Mouse (Mus musculus) Patski (cell line): ENCODE data around the gene Spock2. TPM values are rescaled to one million over a fixed set of nuclear protein-coding genes. Genes with fewer than 3 reads are reported as not detected.

ENCODE experiments used
- ATAC-seq: fragments of 100-300 bp; one replicate; pipeline ENCODE4 v1.8.0; 2021
- CTCF ChIA-PET: fragments of 350-600 bp; sonication (Branson Sonifier 250); formaldehyde crosslinking; loops from one replicate; lab custom pipeline; 2022; ENCODE audit warnings: inconsistent platforms; lab: Charles Lee
- POLR2A ChIA-PET: fragments of 350-600 bp; sonication (Branson Sonifier 250); formaldehyde crosslinking; loops from one replicate; lab custom pipeline; 2022; ENCODE audit warnings: antibody characterized with exemption, inconsistent platforms; lab: Charles Lee
- DNase-seq: peaks from one replicate; pipeline ENCODE4 v3.0.0-alpha.2; 2011; ENCODE audit warnings: low read depth, low spot score
- H3K27me3 ChIP-seq: fragments of 371-371 bp; one replicate; pipeline ENCODE4 v1.5.1; 2021
- CTCF ChIP-seq: fragments of 100-300 bp; IDR thresholded peaks from one replicate; pipeline ENCODE4 v1.5.1; 2021
- in situ Hi-C: fragments of 300-500 bp; cut with MboI; formaldehyde crosslinking; loops from 3 replicates; pipeline ENCODE4 v1.11.1; 2018; ENCODE audit warnings: low pct_unique_long_range_greater_than_20kb, mixed read lengths
- polyA plus RNA-seq: library from polyadenylated mRNA; unstranded; gene quantifications from one replicate; pipeline ENCODE4 v1.2.3, GENCODE M21; 2021

Gene Spock2
- polyA plus RNA-seq, 1 experiment from 2014 or later: 0.08 TPM

DNA sequence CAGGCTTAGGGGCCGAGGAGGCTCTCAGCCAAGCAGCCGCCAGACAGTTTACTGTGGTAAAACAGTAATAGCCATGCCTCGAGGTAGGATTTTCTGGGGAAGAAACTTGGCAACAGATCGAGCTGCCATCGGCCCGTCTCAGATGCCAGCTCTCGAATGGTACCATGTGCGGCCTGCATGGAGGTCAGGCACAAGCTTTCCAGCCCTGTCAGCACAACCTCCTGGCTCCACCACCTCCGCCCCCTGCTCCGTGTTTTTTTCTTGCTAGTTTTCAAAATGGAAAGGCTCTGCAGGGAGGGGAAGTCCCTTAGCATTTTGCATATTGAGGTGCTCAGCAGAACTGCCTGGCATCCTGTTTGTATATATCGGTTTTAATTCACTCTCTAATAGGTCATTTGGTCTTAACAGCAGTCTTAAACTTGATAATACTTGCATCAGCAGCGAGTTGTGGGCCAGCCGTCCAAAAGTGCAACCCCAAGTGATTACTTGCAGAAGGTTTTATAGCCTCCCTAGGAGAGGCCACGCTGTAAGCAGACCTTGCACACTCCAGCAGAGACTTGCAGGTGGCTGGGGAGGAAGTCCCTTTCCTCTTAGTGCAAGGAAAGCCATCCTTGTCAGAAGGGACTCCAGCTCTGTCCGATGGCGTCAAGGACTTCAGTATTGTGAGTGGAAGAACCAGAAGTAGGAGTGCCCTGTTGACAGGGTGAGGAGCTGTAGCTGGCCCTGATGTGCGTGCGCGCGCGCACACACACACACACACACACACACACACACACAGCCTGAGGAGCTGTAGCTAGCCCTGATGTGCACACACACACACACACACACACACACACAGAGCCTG lies 24.8 kb upstream of the Spock2 start:
- no peaks in the 10 kb centered on the region for H3K27me3 ChIP-seq
- DNase-seq (peak; percentile 65), ATAC-seq (peak; percentile 48)
- ChIA-PET POLR2A (no interaction called here), CTCF (interaction anchor here (0.6 to 2.2 kb wide), 2 partner anchors 10 to 14 kb away, joined by 3 to 7 read pairs; no protein-coding TSS in a partner anchor)
- in situ Hi-C loops: no loop called here
- no peak for TF ChIP-seq CTCF

DNA sequence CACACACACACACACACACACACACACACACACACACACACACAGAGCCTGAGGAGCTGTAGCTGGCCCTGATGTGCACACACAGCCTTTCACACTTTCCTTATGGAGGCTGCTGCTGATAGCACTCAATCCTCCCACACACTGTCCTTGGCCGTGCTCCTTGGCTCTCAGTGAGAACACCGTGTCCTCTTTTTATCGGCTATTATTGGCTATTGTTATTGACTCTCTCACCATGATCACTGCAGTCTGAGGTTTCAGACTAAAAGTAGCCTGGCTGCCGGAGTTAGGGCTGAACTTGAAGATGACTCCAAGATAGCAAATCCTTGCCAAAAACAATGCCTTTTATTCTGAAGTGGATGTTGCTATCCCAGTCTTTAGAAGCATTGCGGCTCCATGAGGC lies 24.1 kb upstream of the Spock2 start:
- ChIA-PET POLR2A (no interaction called here), CTCF (interaction anchor here (2.2 kb wide), 1 partner anchor 15 kb away, joined by 7 read pairs; no protein-coding TSS in a partner anchor)
- DNase-seq (no peak), ATAC-seq (no peak)
- in situ Hi-C loops: no loop called here
- TF ChIP-seq CTCF: no peak
- no peaks in the 10 kb centered on the region for H3K27me3 ChIP-seq

GRCm38 (mm10) chr10:60084065-60084464 lies 22.0 kb upstream of the Spock2 start:
- no peak for TF ChIP-seq CTCF
- ATAC-seq (no peak), DNase-seq (no peak)
- in situ Hi-C loops: no loop called here
- no peaks in the 10 kb centered on the region for H3K27me3 ChIP-seq
- ChIA-PET CTCF (interaction anchor here (1.8 kb wide), 1 partner anchor 9 kb away, joined by 3 read pairs; no protein-coding TSS in a partner anchor), POLR2A (no interaction called here)

- POLR2A ChIA-PET: no interaction called here
- no peak for TF ChIP-seq CTCF
- ATAC-seq (no peak), DNase-seq (no peak)
- in situ Hi-C loops: no loop called here
- CTCF ChIA-PET: interaction anchor here (1.1 kb wide), 1 partner anchor 8 kb away, joined by 3 read pairs; no protein-coding TSS in a partner anchor
- H3K27me3 ChIP-seq: no peaks in the 10 kb centered on the region
These were observed 13.7 kb upstream of the Spock2 start for GRCm38 (mm10) chr10:60092311-60092710.

- no peak for TF ChIP-seq CTCF
- CTCF ChIA-PET: no interaction called here
- POLR2A ChIA-PET: no interaction called here
- no peak for DNase-seq
- in situ Hi-C loops: no loop called here
- no peaks in the 10 kb centered on the region for H3K27me3 ChIP-seq
- ATAC-seq: no peak
These were observed 12.3 kb upstream of the Spock2 start for GRCm38 (mm10) chr10:60093751-60094150.

DNA sequence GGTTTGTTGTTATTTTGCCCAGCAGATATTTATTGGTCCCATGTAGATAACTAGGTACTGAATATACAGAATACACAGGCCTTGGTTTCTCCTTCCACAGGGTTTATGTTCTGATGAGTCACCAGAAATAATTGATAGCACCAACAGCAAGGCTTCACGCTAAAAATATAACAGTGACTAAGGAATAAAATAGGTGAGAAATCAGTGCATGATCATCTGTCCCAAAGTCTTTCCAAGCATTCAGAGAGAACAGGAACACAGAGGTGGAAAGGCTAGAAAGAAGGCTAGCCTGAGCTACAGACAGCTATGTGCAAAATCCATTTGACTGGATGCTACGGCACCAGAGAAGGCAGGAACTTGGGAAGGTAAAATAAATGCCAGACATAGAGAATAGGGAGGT lies 10.5 kb upstream of the Spock2 start:
- ChIA-PET CTCF (interaction anchor here (2.1 kb wide), 1 partner anchor 9 kb away, joined by 7 read pairs; no protein-coding TSS in a partner anchor), POLR2A (interaction anchor here (1.1 to 1.2 kb wide), 2 partner anchors 20 to 48 kb away, joined by 3 read pairs; no protein-coding TSS in a partner anchor)
- in situ Hi-C loops: no loop called here

DNA sequence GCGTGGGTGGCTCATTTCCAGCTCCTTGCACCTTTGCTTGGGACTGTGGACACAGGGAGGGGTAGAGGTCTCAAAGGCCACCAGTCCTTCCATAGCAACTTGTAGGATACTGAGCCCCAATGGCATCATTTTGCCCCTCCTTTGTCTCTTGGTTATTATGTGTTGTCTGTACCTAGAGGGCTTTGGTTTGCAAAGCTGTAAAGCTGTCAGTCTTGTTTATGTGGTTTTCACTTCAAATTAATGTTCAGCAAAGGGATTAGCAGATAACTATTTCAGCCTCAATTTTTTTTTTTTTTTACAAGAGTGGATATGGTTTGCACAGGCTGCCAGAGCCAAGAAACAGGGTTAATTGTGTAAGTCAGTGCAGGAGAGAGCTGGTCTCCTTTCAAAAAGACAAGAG lies 9.7 kb upstream of the Spock2 start:
- DNase-seq: peak; percentile 51
- no peak for TF ChIP-seq CTCF
- no peaks in the 10 kb centered on the region for H3K27me3 ChIP-seq
- CTCF ChIA-PET: interaction anchor here (0.8 to 2.1 kb wide), 2 partner anchors 10 to 72 kb away, joined by 3 to 7 read pairs; no protein-coding TSS in a partner anchor
- POLR2A ChIA-PET: interaction anchor here (0.7 to 1.2 kb wide), 4 partner anchors 19 to 456 kb away, joined by 3 to 4 read pairs (median 3); no protein-coding TSS in a partner anchor
- peak; percentile 31 for ATAC-seq
- in situ Hi-C loops: no loop called here

More for the DNA sequence above, 10.5 kb upstream of the Spock2 start:
- ATAC-seq (no peak), DNase-seq (no peak)
- TF ChIP-seq CTCF: no peak
- H3K27me3 ChIP-seq: no peaks in the 10 kb centered on the region

- ATAC-seq (no peak), DNase-seq (no peak)
- POLR2A ChIA-PET: interaction anchor here (0.7 kb wide), 1 partner anchor 457 kb away, joined by 4 read pairs; no protein-coding TSS in a partner anchor
- no peak for TF ChIP-seq CTCF
- H3K27me3 ChIP-seq: no peaks in the 10 kb centered on the region
- in situ Hi-C loops: no loop called here
- CTCF ChIA-PET: interaction anchor here (2.1 kb wide), 1 partner anchor 11 kb away, joined by 7 read pairs; no protein-coding TSS in a partner anchor
These were observed 8.9 kb upstream of the Spock2 start for GRCm38 (mm10) chr10:60097146-60097545.

DNA sequence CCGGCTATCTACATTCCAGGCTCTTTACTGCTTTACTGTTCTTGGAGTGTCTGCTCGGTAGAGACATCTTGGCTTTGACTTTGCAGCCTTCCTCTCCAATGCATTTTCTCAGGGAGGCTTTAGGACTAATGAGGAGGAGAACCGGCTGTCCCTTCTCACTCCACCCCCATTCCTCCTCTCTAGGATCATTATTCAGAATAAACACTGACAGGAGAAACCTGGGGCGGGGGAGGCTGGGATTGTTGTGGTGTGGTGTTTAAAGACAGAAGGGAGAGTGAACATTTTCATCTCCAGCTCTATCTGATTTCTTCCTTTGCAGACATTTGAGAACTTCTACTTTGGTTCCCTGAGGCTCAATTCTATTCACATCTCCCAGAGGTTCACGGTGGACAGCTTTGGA lies 8.2 kb upstream of the Spock2 start:
- no peak for DNase-seq
- ATAC-seq: no peak
- POLR2A ChIA-PET: no interaction called here

GRCm38 (mm10) chr10:60105391-60106145 lies 451 bp upstream of the Spock2 start:
- peaks cover 10% of the 10 kb centered on the region for H3K27me3 ChIP-seq
- ChIA-PET CTCF (no interaction called here), POLR2A (no interaction called here)
- in situ Hi-C loops: no loop called here
- no peak for ATAC-seq
- no peak for TF ChIP-seq CTCF
- DNase-seq: no peak

More for the DNA sequence above, 8.2 kb upstream of the Spock2 start:
- in situ Hi-C loops: no loop called here
- CTCF ChIA-PET: interaction anchor here (2.1 kb wide), 1 partner anchor 12 kb away, joined by 7 read pairs; no protein-coding TSS in a partner anchor
- no peaks in the 10 kb centered on the region for H3K27me3 ChIP-seq
- no peak for TF ChIP-seq CTCF
